Mouse (Mus musculus) kidney, embryonic 15.5 days (tissue): ENCODE measurements around the gene Cfap57. TPM values are rescaled to one million over a fixed set of nuclear protein-coding genes. Genes with fewer than 3 reads are reported as not detected.
"Not testable (repeated sequence)": the region's sequence is repeated elsewhere in the genome, so short reads cannot be mapped to it uniquely, and the experiment has no call there.

Experiments
- ATAC-seq: fragments of 200-750 bp; cut with Nextera tagmentation; replicated peaks from 2 replicates; pipeline ENCODE4 v1.8.0; 2017; ENCODE audit warnings: moderate TSS enrichment; ENCODE audit not compliant: low FRiP score
- H3K27ac ChIP-seq: fragments of 300-500 bp; sonication (generic); 2 replicates; pipeline ENCODE4 v1.5.1; 2015; ENCODE audit warnings: mild to moderate bottlenecking, inconsistent platforms
- H3K27me3 ChIP-seq: fragments of 300-500 bp; sonication (generic); 2 replicates; pipeline ENCODE4 v1.6.1; 2015; ENCODE audit warnings: inconsistent platforms
- H3K36me3 ChIP-seq: fragments of 300-500 bp; sonication (generic); 2 replicates; pipeline ENCODE4 v1.6.1; 2015; ENCODE audit warnings: inconsistent platforms
- H3K4me1 ChIP-seq: fragments of 300-500 bp; sonication (generic); 2 replicates; pipeline ENCODE4 v1.6.1; 2015; ENCODE audit warnings: inconsistent platforms
- H3K4me2 ChIP-seq: fragments of 300-500 bp; sonication (generic); 2 replicates; pipeline ENCODE4 v1.6.1; 2015; ENCODE audit warnings: moderate library complexity, mild to moderate bottlenecking, inconsistent platforms
- H3K4me3 ChIP-seq: fragments of 300-500 bp; sonication (generic); replicated peaks from 2 replicates; pipeline ENCODE4 v1.5.1; 2015; ENCODE audit warnings: mild to moderate bottlenecking, inconsistent platforms
- H3K9ac ChIP-seq: fragments of 300-500 bp; sonication (generic); 2 replicates; pipeline ENCODE4 v1.6.1; 2015; ENCODE audit warnings: mild to moderate bottlenecking, inconsistent platforms
- H3K9me3 ChIP-seq: fragments of 300-500 bp; sonication (generic); replicated peaks from 2 replicates; pipeline ENCODE4 v1.6.1; 2016; ENCODE audit warnings: inconsistent platforms
- WGBS: fragments of 180-500 bp; shearing (Covaris S2); methylation state at CpG from one replicate; pipeline ENCODE4 v1.1.7; 2015; ENCODE audit warnings: mixed read lengths; 5-methylcytosine and 5-hydroxymethylcytosine counted together
- polyA plus RNA-seq: library from polyadenylated mRNA; unstranded; fragments of >200 nt; fragmentation: Nextera tagmentation; extraction: Ambion mirVana; gene quantifications from 2 replicates; pipeline ENCODE4 v1.2.1, GENCODE M21; 2015

Cfap57 gene
- polyA plus RNA-seq, 1 experiment from 2014 or later = 0.21 TPM

GRCm38 (mm10) chr4:118509050-118509449, 111.5 kb downstream of the Cfap57 start:
- Histone ChIP-seq H3K4me1 (0 out of 2 replicates have a peak, but pooled peaks cover 5% of the 10 kb centered on the region), H3K9me3 (no peaks in the 10 kb centered on the region), H3K27me3 (no peaks in the 10 kb centered on the region), H3K4me3 (no peak overlapping the region), H3K4me2 (no peak overlapping the region), H3K27ac (no peak overlapping the region), H3K36me3 (no peaks in the 10 kb centered on the region), H3K9ac (no peak overlapping the region)
- 14% methylated on average over 6 of the region's 6 CpGs for WGBS
- no peak for ATAC-seq

GRCm38 (mm10) chr4:118507171-118507570, 113.4 kb downstream of the Cfap57 start:
- not testable (repeated sequence) for H3K27ac ChIP-seq, H3K4me2 ChIP-seq, H3K4me1 ChIP-seq, H3K9ac ChIP-seq, H3K27me3 ChIP-seq, H3K36me3 ChIP-seq, ATAC-seq, H3K4me3 ChIP-seq, H3K9me3 ChIP-seq
- WGBS = 83% methylated on average over 1 of the region's 1 CpGs

- Histone ChIP-seq H3K36me3 (no peaks in the 10 kb centered on the region), H3K4me3 (no peak overlapping the region), H3K4me2 (no peak overlapping the region), H3K27ac (no peak overlapping the region), H3K27me3 (no peaks in the 10 kb centered on the region), H3K9ac (no peak overlapping the region), H3K4me1 (0 out of 2 replicates have a peak, but pooled peaks cover 5% of the 10 kb centered on the region), H3K9me3 (no peaks in the 10 kb centered on the region)
- ATAC-seq = no peak
- WGBS = 65% methylated on average over 3 of the region's 3 CpGs
These were observed 115.0 kb downstream of the Cfap57 start for GRCm38 (mm10) chr4:118505551-118505950.

Other genes starting within 250 kb of the Cfap57 start
- gene Szt2, start 211.5 kb downstream of the Cfap57 start, polyA plus RNA-seq = 7.0 and 8.5 TPM in 2 replicates
- gene Med8, start 211.4 kb downstream of the Cfap57 start, polyA plus RNA-seq = 100 and 101 TPM in 2 replicates
- gene Elovl1, start 192.7 kb downstream of the Cfap57 start, polyA plus RNA-seq = 93.5 and 104 TPM in 2 replicates
- gene Cdc20, start 183.4 kb downstream of the Cfap57 start, polyA plus RNA-seq = 255 and 275 TPM in 2 replicates
- gene Mpl, start 163.3 kb downstream of the Cfap57 start, polyA plus RNA-seq = 0.32 and 0.40 TPM in 2 replicates
- gene Tie1, start 130.7 kb downstream of the Cfap57 start, polyA plus RNA-seq = 48.1 and 53.8 TPM in 2 replicates
- 21.4 and 21.7 TPM in 2 replicates for gene 2610528J11Rik, start 93.8 kb downstream of the Cfap57 start, polyA plus RNA-seq
- gene Tmem125, start 76.7 kb downstream of the Cfap57 start, polyA plus RNA-seq = 5.6 and 6.7 TPM in 2 replicates
- 148 and 163 TPM in 2 replicates for gene Ebna1bp2, start within 50 bp of the Cfap57 start, polyA plus RNA-seq
- not detected in 2 replicates for gene Olfr62, start 38.2 kb upstream of the Cfap57 start, polyA plus RNA-seq
- 0.09 and 0.23 TPM in 2 replicates for gene Olfr1342, start 72.0 kb upstream of the Cfap57 start, polyA plus RNA-seq
- gene Olfr1341, start 82.7 kb upstream of the Cfap57 start, polyA plus RNA-seq = not detected in 2 replicates
- not detected in 2 replicates for gene Olfr1340, start 99.4 kb upstream of the Cfap57 start, polyA plus RNA-seq
- not detected in 2 replicates for gene Olfr1339, start 111.4 kb upstream of the Cfap57 start, polyA plus RNA-seq
- gene Olfr1338, start 138.0 kb upstream of the Cfap57 start, polyA plus RNA-seq = not detected in 2 replicates
- gene Olfr1337, start 161.8 kb upstream of the Cfap57 start, polyA plus RNA-seq = not detected in 2 replicates
- gene Olfr1335, start 189.2 kb upstream of the Cfap57 start, polyA plus RNA-seq = not detected in 2 replicates
- gene Olfr1333, start 215.5 kb upstream of the Cfap57 start, polyA plus RNA-seq = not detected in 2 replicates
- not detected in 2 replicates for gene Olfr1331, start 243.9 kb upstream of the Cfap57 start, polyA plus RNA-seq